25 mouse cellular contexts compared by ENCODE assay signal in genomic region chr13:69420166-69420565, GRCm38 (mm10).
"Had no signal": no experiment of that assay in that cellular context is flagged by ENCODE, and none has a peak within 500 bp of the region (broad histone marks: within the 10 kb centered on the region; RNA-seq: fewer than 3 reads in every experiment).

No protein-coding gene starts in this region.

- H3K27ac ChIP-seq: gastrocnemius, adult 2 months; heart, adult 2 months; heart, embryonic 10.5 days; hindbrain, embryonic 10.5 days; hindbrain, embryonic 12.5 days; hindbrain, embryonic 14.5 days; layer of hippocampus, adult 2 months; left cerebral cortex, adult 2 months; limb, embryonic 10.5 days; limb, embryonic 12.5 days had no signal

- H3K4me2 ChIP-seq: heart, embryonic 12.5 days; hindbrain, embryonic 12.5 days; hindbrain, embryonic 14.5 days; limb, embryonic 12.5 days had no signal

- H3K4me1 ChIP-seq: heart, embryonic 12.5 days; hindbrain, embryonic 10.5 days; hindbrain, embryonic 12.5 days; limb, embryonic 12.5 days had no signal

- H3K9me3 ChIP-seq: heart, embryonic 10.5 days; heart, embryonic 12.5 days; hindbrain, embryonic 10.5 days; hindbrain, embryonic 12.5 days; limb, embryonic 12.5 days had no signal

- H3K27me3 ChIP-seq: heart, embryonic 12.5 days; hindbrain, embryonic 12.5 days; limb, embryonic 12.5 days had no signal

- H3K4me3 ChIP-seq: gastrocnemius, adult 2 months; heart, adult 2 months; heart, embryonic 10.5 days; heart, embryonic 12.5 days; hindbrain, embryonic 10.5 days; hindbrain, embryonic 12.5 days; layer of hippocampus, adult 2 months; left cerebral cortex, adult 2 months; limb, embryonic 10.5 days; limb, embryonic 12.5 days had no signal

- ATAC-seq: forebrain, embryonic 16.5 days; hindbrain, embryonic 16.5 days; inflammation-experienced regulatory T-cells, adult 6 months; intestine, embryonic 16.5 days had no signal

- H3K9ac ChIP-seq: heart, embryonic 12.5 days; hindbrain, embryonic 12.5 days; hindbrain, embryonic 14.5 days; limb, embryonic 12.5 days had no signal

- H3K36me3 ChIP-seq: heart, embryonic 10.5 days; heart, embryonic 12.5 days; hindbrain, embryonic 10.5 days; hindbrain, embryonic 12.5 days; limb, embryonic 10.5 days; limb, embryonic 12.5 days had no signal

- DNase-seq: gastrocnemius, adult 2 months; gastrocnemius, postnatal 10 days; gastrocnemius, postnatal 25 days; heart, adult 2 months; heart, postnatal 10 days; heart, postnatal 4 days; kidney, adult 18-20 months; kidney, adult 8-10 months; kidney, postnatal 10 days; kidney, postnatal 25 days; kidney, postnatal 4 days; liver had no signal
